Mouse (Mus musculus): ENCODE results near the gene Vwa5b1. TPM values are rescaled to one million over a fixed set of nuclear protein-coding genes. Genes with fewer than 3 reads are reported as not detected.

Gene Vwa5b1
- not detected for polyA plus RNA-seq (2014; fragmentation: Illumina TruSeq; extraction: RNeasy Lipid Tissue Mini Kit (QIAGEN cat#74804); ENCODE audit: low read depth, low replicate concordance)

DNA sequence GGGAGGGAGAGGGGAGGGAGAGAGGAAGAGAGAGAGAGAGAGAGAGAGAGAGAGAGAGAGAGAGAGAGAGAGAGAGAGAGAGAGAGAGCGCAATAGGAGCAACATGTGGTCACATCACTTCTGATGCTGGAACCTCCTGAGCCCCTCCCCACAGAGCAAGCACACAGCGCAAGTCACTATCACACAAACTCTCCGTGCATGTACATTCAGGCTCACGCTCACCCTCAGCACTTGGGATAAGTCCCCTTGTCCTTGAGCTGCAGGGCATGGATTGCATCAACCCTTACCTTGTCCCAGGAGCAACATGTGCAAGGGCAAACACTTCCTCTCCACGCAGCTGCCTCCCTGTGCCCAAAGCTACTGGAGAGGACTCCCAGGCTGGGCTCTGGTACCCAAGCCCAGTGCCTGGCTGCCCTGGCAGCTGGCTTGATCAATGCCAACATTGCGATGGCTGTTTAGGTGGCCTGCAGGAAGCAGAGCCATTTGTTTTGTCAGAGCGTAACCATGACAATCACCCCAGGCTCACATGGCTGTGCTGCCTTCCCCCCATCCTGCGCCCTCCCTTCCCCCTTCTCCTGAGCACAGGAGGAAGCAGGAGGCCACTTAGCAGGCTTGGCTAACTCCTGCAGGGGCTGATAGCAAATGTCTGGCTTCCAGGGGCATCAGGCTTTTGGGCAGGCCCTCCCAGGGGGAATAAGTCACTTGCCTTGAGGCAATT is at the start of gene Vwa5b1:
Vwa5b1 (minus strand) TSS at position 457 of the 718 bp plus-strand sequence.

Other genes with a start within 250 kb of the Vwa5b1 start
- not detected for gene Fam43b, start 239.4 kb downstream of the Vwa5b1 start, polyA plus RNA-seq (2014; fragmentation: Illumina TruSeq; extraction: RNeasy Lipid Tissue Mini Kit (QIAGEN cat#74804); ENCODE audit: low read depth, low replicate concordance)
- 6.0 TPM for gene Mul1, start 201.2 kb downstream of the Vwa5b1 start, polyA plus RNA-seq (2014; fragmentation: Illumina TruSeq; extraction: RNeasy Lipid Tissue Mini Kit (QIAGEN cat#74804); ENCODE audit: low read depth, low replicate concordance)
- 39.0 TPM for gene Camk2n1, start 181.6 kb downstream of the Vwa5b1 start, polyA plus RNA-seq (2014; fragmentation: Illumina TruSeq; extraction: RNeasy Lipid Tissue Mini Kit (QIAGEN cat#74804); ENCODE audit: low read depth, low replicate concordance)
- gene Pla2g2c, start 88.9 kb upstream of the Vwa5b1 start, polyA plus RNA-seq (2014; fragmentation: Illumina TruSeq; extraction: RNeasy Lipid Tissue Mini Kit (QIAGEN cat#74804); ENCODE audit: low read depth, low replicate concordance), result 0.35 TPM
- 0.47 TPM for gene Ubxn10, start 101.3 kb upstream of the Vwa5b1 start, polyA plus RNA-seq (2014; fragmentation: Illumina TruSeq; extraction: RNeasy Lipid Tissue Mini Kit (QIAGEN cat#74804); ENCODE audit: low read depth, low replicate concordance)
- gene Pla2g2f, start 121.7 kb upstream of the Vwa5b1 start, polyA plus RNA-seq (2014; fragmentation: Illumina TruSeq; extraction: RNeasy Lipid Tissue Mini Kit (QIAGEN cat#74804); ENCODE audit: low read depth, low replicate concordance), result 8.3 TPM
- 2.7 TPM for gene Pla2g2d, start 139.9 kb upstream of the Vwa5b1 start, polyA plus RNA-seq (2014; fragmentation: Illumina TruSeq; extraction: RNeasy Lipid Tissue Mini Kit (QIAGEN cat#74804); ENCODE audit: low read depth, low replicate concordance)
- 15.9 TPM for gene Pla2g5, start 227.6 kb upstream of the Vwa5b1 start, polyA plus RNA-seq (2014; fragmentation: Illumina TruSeq; extraction: RNeasy Lipid Tissue Mini Kit (QIAGEN cat#74804); ENCODE audit: low read depth, low replicate concordance)
- not detected for gene Gm13030, start 238.1 kb upstream of the Vwa5b1 start, polyA plus RNA-seq (2014; fragmentation: Illumina TruSeq; extraction: RNeasy Lipid Tissue Mini Kit (QIAGEN cat#74804); ENCODE audit: low read depth, low replicate concordance)
- gene Pla2g2e, start 242.1 kb upstream of the Vwa5b1 start, polyA plus RNA-seq (2014; fragmentation: Illumina TruSeq; extraction: RNeasy Lipid Tissue Mini Kit (QIAGEN cat#74804); ENCODE audit: low read depth, low replicate concordance), result not detected